Mouse (Mus musculus): ENCODE data around the gene Lnpep.
"Not testable (repeated sequence)": the region's sequence is repeated elsewhere in the genome, so short reads cannot be mapped to it uniquely, and the experiment has no call there.

The Lnpep gene

GRCm38 (mm10) chr17:17624957-17625586 is at the start of gene Lnpep:
TSS of gene Lnpep (minus strand) at chr17:17625050.
- in situ Hi-C loops (cut with MboI, MseI) = no loop called here

GRCm38 (mm10) chr17:17655829-17656176 is 31.0 kb upstream of the Lnpep start:
- in situ Hi-C loops (cut with MboI, MseI) = no loop called here

GRCm38 (mm10) chr17:17654997-17655828 is 30.4 kb upstream of the Lnpep start:
- in situ Hi-C loops (cut with MboI, MseI) = no loop called here

- in situ Hi-C loops (cut with MboI, MseI) = no loop called here
Measured at GRCm38 (mm10) chr17:17652570-17652969, 27.7 kb upstream of the Lnpep start.

GRCm38 (mm10) chr17:17645738-17646137 is 20.9 kb upstream of the Lnpep start:
- in situ Hi-C loops (cut with MboI, MseI) = loop anchor here (5.0 kb wide), 1 partner anchor 238 kb away; no protein-coding TSS in a partner anchor

- in situ Hi-C loops (cut with MboI, MseI) = no loop called here
Measured at GRCm38 (mm10) chr17:17637387-17637786, 12.5 kb upstream of the Lnpep start.

- in situ Hi-C loops (cut with MboI, MseI) = no loop called here
Measured at GRCm38 (mm10) chr17:17636147-17636546, 11.3 kb upstream of the Lnpep start.

- in situ Hi-C loops (cut with MboI, MseI) = no loop called here
Measured at GRCm38 (mm10) chr17:17634033-17634432, 9.2 kb upstream of the Lnpep start.

- in situ Hi-C loops (cut with MboI, MseI) = no loop called here
Measured at GRCm38 (mm10) chr17:17631985-17632384, 7.1 kb upstream of the Lnpep start.

GRCm38 (mm10) chr17:17628237-17628879 is 3.5 kb upstream of the Lnpep start:
- in situ Hi-C loops (cut with MboI, MseI) = not testable (repeated sequence)

GRCm38 (mm10) chr17:17627558-17627957 is 2.7 kb upstream of the Lnpep start:
- in situ Hi-C loops (cut with MboI, MseI) = no loop called here

- in situ Hi-C loops (cut with MboI, MseI) = no loop called here
Measured at GRCm38 (mm10) chr17:17625887-17626679, 1.2 kb upstream of the Lnpep start.

- in situ Hi-C loops (cut with MboI, MseI) = no loop called here
Measured at GRCm38 (mm10) chr17:17624421-17624956, 361 bp downstream of the Lnpep start.

- in situ Hi-C loops (cut with MboI, MseI) = no loop called here
Measured at GRCm38 (mm10) chr17:17623890-17624420, 895 bp downstream of the Lnpep start.

GRCm38 (mm10) chr17:17623221-17623889 is 1.5 kb downstream of the Lnpep start:
- in situ Hi-C loops (cut with MboI, MseI) = no loop called here

GRCm38 (mm10) chr17:17622576-17622975 is 2.3 kb downstream of the Lnpep start:
- in situ Hi-C loops (cut with MboI, MseI) = no loop called here

- in situ Hi-C loops (cut with MboI, MseI) = no loop called here
Measured at GRCm38 (mm10) chr17:17621586-17621985, 3.3 kb downstream of the Lnpep start.

- in situ Hi-C loops (cut with MboI, MseI) = no loop called here
Measured at GRCm38 (mm10) chr17:17618463-17618862, 6.4 kb downstream of the Lnpep start.

- in situ Hi-C loops (cut with MboI, MseI) = no loop called here
Measured at GRCm38 (mm10) chr17:17617440-17618204, 7.2 kb downstream of the Lnpep start.

GRCm38 (mm10) chr17:17612336-17612735 is 12.5 kb downstream of the Lnpep start:
- in situ Hi-C loops (cut with MboI, MseI) = no loop called here
